Mouse (Mus musculus): Measurements from ENCODE around the gene Tnfrsf1b.

DNA sequence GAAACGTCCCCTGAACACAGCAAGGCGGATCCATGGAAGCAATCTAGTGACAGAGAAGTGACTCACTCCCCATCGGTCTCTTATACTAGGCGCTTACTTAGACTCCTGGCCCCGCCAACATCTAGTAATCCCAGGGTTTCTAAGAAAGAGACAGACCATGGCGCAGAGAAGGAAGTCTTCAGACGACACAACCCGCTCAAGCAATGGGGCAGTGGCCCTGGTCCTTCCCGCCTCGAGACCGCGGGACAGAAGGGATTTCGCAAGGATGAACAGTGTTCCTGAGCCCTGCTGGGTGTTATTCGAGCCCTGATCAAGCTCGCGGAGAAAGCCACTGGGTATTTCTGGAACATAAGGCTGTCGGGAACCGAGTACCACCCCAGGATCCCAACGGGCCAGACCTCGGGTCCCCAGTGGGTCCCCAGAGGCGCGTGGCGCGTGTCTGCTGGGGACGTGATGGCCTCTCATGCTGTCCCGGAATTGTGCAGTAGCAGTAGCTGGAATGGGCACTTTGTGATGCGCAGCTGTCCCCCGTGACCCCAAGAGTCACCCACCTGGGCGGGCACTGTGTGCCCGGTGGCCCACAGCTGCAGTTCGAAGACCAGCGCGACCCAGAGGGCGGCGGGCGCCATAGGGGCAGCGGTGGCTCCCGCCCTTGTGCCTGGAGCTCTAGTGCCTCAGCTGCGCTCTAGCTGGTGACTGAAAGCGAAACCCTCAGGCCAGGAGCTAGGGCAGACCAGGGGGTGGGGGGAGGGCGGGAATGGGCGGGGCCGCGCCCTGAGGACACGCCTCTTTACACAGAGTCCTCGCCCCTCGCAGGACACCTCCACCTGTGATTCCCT is at the start of gene Tnfrsf1b:
- TF ChIP-seq POU5F1 (IDR thresholded peaks at IDR 0.05; ENCODE audit: borderline replicate concordance, low read length) (no peak), CTCF (conservative IDR thresholded peaks at IDR 0.05; ENCODE audit: low read length) (no peak), NANOG (IDR thresholded peaks at IDR 0.05; ENCODE audit: borderline replicate concordance, low read length) (no peak)
